Mouse (Mus musculus) C3H10T1/2 (cell line): Measurements from ENCODE around the gene Birc7. TPM values are rescaled to one million over a fixed set of nuclear protein-coding genes. Genes with fewer than 3 reads are reported as not detected.

Source experiments
- polyA plus RNA-seq, 2 experiments: library from polyadenylated mRNA; unstranded; fragments of >200 nt; fragmentation: generic; extraction: Trizol; gene quantifications; one replicate each; pipeline ENCODE4 v1.2.1; 2012; ENCODE audit warnings: missing spikeins in 2 of 2

Birc7 gene
- not detected for polyA plus RNA-seq

DNA sequence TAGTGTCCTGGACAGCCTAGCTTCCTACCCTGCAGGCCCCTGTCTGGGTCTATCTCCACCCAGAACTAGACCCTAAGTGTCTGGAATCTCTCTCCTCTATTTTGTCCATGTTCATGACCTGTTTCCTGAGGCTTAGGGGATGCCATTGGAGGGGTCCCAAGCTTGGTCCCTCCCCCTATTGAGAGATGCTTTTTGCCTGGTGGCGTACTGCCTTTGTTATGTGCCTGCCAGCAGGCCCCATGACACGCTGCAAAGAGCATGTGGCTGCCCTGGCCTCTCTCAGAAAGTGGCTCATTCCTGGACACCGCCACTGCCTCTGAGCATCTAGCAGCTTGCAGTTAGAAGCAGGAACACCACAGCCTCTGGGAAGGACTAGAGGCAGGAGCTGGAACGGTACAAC lies at the start of gene Birc7:
TSS of gene Birc7 (plus strand) at position 301 of the 400 bp plus-strand sequence.

DNA sequence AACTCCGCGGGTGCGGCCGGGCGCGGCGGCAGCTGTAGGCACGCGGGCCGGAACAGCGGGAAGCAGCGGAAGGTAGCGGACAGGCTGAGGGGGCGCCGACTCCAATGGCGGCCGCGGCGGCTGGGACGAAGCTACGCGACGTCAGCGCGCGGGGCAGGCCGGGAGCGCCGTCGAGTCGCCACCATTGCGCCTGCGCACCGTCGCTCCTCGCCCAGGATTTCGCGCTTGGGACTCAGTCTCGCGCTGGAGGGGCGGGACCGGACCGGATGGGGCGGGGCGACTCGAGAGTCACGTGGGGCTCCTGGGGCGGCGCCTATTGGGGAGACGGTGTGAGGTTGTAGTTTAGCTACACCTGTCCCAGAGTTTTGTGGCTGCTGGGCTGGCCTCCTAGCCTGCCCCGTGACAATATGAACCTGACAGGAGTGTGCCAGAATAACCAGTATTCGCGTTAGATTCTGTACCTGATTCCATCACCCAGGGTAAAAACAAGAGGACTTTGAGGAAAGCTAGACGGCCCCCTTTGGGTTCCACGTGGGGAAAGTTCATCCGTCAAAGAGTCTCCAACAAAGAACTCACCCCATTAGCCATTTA lies 7.9 kb upstream of the Birc7 start, which contains the start of gene Ythdf1:
TSS of gene Ythdf1 (minus strand) at position 140 of the 591 bp plus-strand sequence.

GRCm38 (mm10) chr2:180954061-180955047 lies 25.5 kb downstream of the Birc7 start, which contains the start of gene Nkain4:
Nkain4 (minus strand) TSS chr2:180954699.

GRCm38 (mm10) chr2:180967010-180967763 lies 38.4 kb downstream of the Birc7 start, which contains the start of gene Arfgap1:
Arfgap1 (plus strand) TSS chr2:180967225.

Other genes starting within 250 kb of the Birc7 start
- 1 to 10 TPM in 1 of 2 experiments, under 1 TPM in 1; 0.96 to 8.3 TPM for gene Dido1, start 219.0 kb upstream of the Birc7 start, polyA plus RNA-seq
- 10 to 100 TPM; 12.0 to 35.0 TPM for gene Gid8, start 218.9 kb upstream of the Birc7 start, polyA plus RNA-seq
- gene Slc17a9, start 203.8 kb upstream of the Birc7 start, polyA plus RNA-seq = under 1 TPM in 1 of 2 experiments, not detected in 1; 0.28 TPM
- not detected for gene Bhlhe23, start 152.1 kb upstream of the Birc7 start, polyA plus RNA-seq
- 10 to 100 TPM in 1 of 2 experiments, 1 to 10 TPM in 1; 8.9 to 21.8 TPM for gene Ythdf1, start 8.1 kb upstream of the Birc7 start, polyA plus RNA-seq
- gene Nkain4, start 25.7 kb downstream of the Birc7 start, polyA plus RNA-seq = not detected
- gene Arfgap1, start 38.2 kb downstream of the Birc7 start, polyA plus RNA-seq = 10 to 100 TPM; 25.6 to 47.4 TPM
- under 1 TPM; 0.08 to 0.86 TPM for gene Col20a1, start 57.5 kb downstream of the Birc7 start, polyA plus RNA-seq
- not detected for gene Chrna4, start 114.5 kb downstream of the Birc7 start, polyA plus RNA-seq
- not detected for gene Kcnq2, start 206.3 kb downstream of the Birc7 start, polyA plus RNA-seq
- not detected for gene Eef1a2, start 228.0 kb downstream of the Birc7 start, polyA plus RNA-seq